Mouse (Mus musculus): ENCODE measurements around the gene Ttbk2.

Ttbk2 gene

DNA sequence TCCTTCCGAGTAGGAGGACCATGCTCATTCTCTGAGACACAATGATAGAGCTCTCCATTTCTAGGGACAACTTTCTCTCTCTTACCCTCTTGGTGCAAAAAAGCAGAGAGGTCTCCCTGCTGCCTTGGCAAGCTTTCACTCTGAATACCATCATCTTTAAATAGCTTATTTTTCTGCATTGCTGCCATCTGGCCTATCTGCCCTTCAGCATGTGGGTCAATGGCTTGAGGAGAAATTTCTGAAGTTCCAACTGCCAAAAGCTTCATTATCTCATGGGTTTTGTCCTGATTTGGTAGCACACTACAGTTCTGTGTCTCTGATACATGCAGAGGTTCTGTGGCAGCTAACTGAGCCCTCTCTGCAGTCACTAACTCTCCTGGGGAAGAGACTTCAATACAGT is 104.9 kb downstream of the Ttbk2 start:
- no peak for DNase-seq (ENCODE audit: low read depth)

DNA sequence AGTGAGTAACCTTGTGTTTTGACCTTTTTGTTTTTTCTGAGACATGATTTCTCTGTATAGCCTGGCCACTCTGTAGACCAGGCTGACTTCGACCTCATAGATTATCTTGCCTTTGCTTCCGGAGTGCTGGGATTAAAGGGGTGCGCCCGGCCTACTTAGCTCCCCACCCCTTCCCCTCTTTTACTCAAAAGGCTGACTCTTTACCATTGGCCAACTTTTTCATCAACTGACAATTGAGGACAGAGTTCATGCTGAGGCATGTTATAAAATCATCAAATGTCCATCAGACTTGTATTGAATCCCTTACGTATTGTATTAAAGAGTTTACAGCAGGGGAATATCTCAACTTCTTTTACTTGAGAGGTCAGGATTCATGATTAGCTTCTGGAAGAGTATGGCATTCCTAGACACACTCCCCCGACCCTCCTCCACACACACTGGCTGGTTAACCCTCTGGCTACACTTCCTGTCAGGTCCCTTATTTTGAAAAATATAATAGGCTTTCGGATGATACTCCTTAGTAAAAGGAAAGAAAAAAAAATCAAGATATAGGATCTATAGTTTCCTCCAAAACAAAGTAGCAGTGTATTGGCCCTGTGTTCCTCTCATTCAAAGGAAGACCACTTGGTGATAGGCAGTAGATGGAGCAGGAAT is 118.4 kb downstream of the Ttbk2 start:
- no peak for DNase-seq (ENCODE audit: low read depth)

DNA sequence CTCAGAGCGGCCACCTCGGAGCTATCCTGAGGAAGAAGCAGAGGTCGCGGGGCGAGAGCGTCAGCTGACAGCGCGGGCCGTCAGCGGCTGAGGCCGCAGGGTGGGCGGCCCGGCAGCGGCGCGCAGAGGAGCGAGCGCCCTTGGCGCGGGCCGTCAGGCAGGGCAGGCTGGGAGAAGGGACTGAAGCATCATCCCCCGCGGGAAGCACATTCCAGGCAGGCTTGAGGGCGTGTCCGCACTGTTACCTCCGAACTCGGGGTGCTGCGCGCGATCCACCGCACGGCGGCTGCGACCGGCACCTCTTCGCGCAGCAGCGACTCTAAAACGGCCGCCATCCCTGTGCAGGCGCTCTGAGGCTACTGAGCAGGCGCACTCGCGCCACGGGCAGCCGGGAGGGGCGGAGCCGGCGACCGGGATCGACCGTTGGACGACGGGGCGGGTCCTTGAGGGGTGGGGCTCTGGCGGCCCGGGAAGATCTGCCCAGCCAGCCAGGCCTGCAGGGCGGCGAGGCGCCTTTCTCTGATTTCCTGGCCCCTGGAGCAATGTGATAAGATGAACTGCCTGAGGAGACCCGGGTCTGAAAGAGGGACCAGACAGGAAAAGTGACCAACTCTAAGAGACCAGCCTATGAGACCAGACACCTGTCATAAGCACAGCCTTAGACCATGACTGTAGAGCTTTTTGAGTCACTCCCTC is 119.1 kb downstream of the Ttbk2 start:
- DNase-seq (ENCODE audit: low read depth) = peak; percentile 94

DNA sequence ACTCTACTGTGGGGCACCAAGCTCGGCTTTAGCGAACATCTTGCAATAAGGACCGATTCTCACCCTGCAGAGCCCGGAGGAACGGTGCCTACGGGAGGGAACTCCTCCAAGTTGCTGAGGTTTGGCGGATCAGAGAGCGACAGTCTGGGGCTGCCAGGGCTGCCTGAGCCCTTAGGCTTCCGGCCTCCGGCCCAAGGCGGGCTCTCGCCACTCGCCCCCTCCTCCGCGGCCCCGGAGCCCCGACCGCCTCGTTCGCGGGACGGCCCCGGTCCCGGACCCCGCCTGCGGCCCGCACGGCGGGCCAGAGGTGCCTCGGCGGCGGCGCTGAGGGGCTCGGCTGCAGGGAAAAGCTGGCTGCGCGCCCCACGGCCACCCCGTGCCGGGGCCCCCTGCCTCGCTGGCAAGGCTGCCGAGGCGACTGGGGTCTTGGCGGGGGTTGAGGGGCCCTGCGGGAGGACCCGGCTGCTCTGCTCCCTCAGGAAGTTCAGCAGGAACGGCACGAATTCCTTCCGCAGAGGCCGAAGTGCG is 119.7 kb downstream of the Ttbk2 start:
- peak; percentile 46 for DNase-seq (ENCODE audit: low read depth)

DNA sequence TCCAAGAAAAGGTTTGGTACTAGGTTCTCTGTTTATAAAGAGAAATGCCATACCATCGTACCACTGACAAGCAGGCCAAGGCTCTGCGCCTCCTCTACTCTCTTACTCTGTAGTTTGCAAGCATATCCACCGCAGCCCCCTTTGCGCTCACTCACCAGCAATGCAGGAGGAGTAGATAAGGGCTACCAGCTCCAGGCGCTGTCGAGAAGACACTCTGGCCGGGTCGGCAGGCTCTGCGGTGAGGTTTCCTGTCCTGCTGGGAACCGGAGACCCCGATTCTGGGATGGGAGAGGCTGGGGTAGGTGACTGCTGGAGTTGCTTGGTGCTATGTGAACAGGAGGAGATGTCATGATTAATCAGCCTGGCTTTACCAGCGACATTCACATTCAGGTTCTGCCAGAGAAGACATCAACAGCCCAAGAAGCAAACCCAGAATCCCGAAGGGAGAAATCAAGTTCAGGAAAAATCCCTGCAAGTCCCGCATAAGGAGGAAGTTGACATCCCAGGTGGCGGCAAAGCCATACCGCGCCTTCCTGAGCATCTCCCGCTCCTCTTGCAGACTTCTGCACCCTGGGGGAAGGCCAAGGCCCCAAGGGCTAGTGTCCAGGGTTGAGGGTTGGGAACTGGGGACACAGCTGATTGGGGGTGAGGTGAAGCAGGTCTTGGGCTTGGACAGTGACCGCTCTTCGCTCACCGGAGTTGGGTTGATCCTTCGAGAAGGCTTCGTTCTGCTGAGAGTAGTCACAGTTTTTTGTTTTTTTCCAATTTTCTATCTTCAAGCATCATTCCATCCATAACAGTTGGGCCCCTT is 120.4 kb downstream of the Ttbk2 start:
- peak; percentile 14 for DNase-seq (ENCODE audit: low read depth)

DNA sequence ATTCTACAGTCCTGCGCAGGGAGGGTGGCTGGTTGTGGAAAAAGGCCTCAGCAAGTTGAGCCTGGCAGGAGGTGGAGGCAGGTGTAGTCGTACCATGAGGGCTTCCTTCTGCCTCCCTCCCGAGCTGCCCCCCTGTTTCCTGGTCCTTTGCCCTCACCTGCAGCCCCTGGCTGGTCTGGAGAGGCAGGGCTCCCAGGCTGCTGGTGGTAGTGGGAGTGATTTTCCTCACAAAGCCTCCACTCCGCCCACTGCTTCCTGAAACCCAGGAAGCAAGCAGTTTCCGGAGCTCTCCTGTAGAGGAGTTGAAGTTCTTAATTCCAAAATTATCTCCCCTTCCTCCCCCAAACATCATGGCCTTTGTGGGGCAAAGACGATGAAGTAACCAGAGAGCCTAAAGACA is 126.2 kb downstream of the Ttbk2 start:
- no peak for DNase-seq (ENCODE audit: low read depth)

DNA sequence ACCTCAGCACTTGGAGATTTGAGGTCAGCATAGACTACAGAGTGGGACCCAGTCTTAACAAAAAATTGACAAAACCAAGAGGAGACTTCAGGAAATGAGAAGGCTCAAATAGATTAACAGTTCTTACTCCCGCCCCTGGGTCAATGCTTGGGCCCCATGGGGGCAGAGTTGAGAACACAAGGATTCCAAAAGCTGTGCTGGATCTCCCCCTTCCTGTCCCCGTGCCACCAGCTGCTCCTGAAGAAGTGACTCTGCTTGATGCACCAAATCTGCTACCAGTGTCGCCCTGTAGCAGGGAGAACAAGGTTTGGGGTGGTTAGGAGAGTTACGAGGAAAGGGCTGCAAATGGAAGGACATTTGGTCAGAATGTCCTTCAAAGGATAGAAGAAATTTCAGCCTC is 126.8 kb downstream of the Ttbk2 start:
- DNase-seq (ENCODE audit: low read depth) = no peak

DNA sequence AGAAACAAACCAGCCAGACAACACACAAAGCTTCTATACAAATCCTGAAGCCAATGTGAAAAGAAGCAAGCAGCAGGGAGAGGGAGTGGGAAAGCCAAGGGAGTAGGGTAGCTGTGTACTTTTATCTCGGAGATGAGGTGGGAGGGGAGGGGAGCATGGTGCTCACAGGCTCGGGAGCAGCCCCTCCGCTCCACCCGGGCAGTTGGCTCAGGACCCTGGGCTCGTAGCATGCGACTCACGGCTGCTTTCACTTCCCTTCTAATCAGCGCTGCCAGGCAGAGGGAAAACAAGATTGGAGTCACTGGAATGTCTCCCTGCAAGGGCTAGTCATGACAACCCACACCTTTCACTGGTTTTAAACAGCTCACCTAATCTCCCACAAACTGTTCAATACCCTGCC is 127.9 kb downstream of the Ttbk2 start:
- DNase-seq (ENCODE audit: low read depth) = no peak

DNA sequence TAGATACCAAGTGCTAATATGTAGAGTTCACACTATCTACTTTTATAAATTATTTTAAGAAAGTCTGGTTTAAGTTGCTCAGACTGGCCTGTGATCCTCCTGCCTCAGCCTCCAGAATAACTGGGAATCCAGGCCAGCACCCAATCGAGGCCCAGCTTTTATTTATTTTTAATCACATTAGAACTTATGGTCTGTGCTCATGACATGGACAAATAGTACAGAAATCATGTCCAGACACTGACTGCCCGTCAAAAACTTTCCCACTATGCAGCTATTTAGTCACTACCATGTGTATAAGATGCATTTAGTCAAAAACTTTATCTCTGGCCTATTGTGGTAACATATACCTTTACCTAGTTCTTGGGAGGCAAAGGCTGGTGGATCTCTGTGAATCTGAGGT is 128.5 kb downstream of the Ttbk2 start:
- DNase-seq (ENCODE audit: low read depth) = no peak

DNA sequence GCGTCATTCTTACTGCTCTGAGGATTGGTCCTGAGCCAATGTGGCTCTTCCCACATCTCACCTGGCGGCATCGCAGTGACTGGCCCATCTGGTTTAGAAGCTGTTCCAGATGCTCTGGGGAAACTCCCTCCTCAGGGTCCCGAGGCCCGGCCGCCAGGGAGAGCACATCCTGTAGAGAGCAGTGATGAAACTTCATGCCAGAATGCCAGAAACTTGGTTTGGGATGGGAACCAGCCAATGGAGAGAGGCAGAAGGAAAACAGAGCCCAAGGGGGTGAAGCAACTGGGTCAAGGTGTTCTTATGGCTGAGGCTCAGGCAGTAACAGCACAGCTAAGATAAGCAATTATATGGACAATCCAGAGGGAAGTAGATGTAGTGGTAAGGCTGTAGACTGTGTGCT is 129.6 kb downstream of the Ttbk2 start:
- DNase-seq (ENCODE audit: low read depth) = no peak

DNA sequence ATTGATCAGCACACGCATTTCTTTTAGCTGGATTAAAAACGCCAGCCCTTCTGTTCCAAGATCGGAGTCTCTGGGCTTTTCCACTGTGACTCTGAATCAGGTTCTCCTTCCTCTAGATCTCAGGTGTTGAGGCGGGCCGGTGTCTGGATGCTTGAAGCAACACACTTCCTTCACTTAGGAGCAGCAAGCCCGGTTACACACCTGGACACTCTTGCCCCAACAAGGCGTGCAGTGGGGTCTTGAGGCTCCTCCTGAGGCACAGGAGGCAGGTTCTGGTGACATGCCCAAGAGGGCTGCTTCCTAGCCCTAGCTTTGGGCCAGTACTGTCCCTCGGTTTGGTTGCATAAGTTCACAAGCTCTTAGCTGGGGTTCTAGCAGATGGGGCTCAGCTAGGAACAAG is 131.9 kb downstream of the Ttbk2 start:
- no peak for DNase-seq (ENCODE audit: low read depth)

DNA sequence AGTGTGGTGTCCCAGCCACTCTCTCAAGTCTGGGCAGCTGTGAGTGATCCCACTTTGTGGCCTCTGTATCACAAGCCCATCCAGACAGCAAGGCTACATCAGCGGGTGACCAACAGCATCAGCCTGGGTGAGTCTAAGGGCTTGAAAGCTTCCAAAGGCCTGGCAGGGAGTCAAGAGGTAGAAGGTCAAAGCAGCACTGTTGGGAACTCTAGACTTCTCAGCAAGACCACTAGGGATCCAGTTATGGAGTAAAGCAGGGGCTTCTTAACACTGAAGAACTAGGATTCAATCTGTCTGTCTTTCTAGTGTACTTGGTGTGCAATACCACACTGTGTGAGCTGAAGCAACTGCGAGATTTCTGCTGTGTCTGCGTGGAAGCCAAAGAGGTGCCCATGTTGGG is 137.0 kb downstream of the Ttbk2 start:
- no peak for DNase-seq (ENCODE audit: low read depth)

DNA sequence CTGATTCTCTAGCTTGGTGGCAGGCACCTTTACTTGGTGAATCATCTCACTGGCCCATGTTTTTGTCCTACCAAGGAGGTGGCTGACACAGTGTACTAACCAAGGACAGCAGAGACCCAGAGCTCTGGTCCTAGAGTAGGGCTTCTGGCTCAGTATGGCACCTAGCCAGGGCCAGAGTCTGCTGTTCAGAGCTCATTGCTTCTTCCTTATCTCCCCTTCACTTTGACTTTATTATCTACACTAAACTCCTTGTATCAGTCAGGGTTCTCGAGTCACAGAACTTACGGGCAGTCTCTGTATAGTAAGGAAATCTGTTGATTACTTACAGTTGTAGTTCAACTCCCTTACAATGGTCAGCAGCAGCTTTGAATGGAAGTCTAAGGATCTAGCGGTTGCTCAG is 139.5 kb downstream of the Ttbk2 start:
- DNase-seq (ENCODE audit: low read depth) = no peak

DNA sequence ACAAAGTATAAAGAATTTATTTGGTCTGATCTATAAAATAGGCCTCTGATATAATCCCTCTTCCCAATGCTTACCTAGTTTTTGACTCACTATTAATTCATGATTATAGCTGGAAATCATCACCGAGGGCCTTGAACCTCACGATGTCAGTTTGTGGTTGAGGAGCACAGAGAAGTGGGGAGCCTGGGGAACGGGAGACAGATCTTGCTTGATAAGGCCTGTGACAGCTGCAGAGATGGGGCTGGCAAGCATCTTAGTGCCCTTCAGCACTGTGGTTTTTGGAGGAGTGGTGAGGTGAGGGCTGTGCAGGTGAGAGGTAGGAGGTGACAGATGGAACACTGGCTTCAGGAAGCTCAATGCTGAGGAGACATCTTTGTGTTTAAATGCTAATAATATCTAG is 140.2 kb downstream of the Ttbk2 start:
- DNase-seq (ENCODE audit: low read depth) = no peak

DNA sequence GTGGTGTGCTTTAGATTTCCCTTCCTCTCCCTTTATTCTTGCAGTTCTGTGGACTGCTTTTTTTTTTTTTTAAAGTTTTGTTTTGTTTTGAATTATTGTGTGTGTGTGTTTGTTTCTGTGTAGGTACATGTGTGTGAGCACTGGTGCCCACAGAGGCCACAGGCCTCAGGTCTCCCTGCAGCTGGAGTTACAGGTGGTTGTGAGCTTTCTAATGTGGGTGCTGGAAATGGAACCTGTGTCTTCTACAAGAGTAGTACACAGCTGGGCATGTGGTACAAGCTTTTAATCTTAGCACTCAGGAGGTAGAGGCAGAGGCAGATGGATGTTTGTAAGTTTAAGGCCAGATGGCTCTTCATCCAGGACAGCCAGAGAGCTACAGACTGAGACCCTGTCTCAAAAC is 143.4 kb downstream of the Ttbk2 start:
- no peak for DNase-seq (ENCODE audit: low read depth)

DNA sequence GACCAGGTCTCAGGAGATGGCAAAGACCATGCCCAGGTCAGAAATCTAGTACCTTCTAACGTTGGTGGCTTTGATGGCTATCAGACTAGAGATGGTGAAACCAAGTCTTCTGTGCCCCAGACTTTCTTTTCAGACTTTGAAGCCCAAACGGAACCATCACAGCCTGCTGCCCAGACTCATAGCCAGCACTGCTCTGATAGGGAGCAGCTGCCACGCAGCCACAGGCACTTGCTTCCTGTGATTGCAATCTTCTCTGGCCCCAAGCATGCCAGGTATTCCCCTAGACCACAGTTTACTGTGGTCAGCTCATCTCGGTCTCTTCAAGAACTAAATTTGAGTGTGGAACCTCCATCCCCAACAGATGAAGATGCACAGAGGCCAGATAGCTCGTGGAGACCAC is 147.7 kb downstream of the Ttbk2 start:
- DNase-seq (ENCODE audit: low read depth) = no peak

DNA sequence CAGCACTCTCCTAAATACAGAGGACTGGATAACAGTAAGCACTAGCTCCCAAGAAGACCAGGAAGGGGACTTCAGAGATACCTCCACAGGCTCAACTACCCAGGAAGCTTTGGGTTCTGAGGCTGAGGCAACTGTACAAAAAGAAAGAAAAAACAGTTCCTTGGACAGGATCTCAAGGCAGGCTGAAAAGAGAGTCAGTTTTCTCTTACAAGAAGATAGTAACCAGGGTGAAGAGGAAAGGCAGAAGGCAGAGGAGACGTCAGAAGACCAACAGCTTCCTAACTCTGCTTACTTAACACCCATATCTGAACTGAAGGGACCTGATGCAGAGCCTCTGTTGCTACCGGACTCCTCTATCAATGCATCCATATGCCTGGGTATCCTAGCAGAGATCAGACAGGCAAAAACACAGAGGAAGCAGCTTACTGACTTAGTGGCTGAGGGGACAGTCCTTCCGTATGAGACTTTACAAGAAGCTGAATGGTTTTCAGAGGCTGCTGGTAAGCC is 150.0 kb downstream of the Ttbk2 start:
- no peak for DNase-seq (ENCODE audit: low read depth)

DNA sequence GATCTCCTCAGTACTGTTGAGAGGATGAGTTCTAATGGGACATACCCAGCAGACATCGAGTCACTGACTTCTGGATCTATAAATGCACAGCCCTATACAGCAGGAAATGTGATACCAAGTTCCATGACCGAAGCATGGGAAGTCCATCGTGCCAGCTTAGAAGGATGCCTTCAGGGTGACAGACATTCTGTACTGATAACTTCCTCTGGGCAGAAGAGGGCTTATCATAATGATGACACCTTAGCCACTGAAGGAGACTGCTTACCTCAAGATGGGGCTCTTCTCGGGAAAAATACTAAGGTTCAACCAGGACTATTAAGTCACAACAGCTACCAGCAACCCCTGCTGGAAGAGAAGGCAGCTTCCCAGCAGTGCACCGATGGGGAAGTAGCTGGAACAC is 152.6 kb downstream of the Ttbk2 start:
- no peak for DNase-seq (ENCODE audit: low read depth)

Data from naive thymus-derived CD4-positive, alpha-beta T cell, adult 2 months (primary cell).